Mouse (Mus musculus): Measurements from ENCODE around the gene Twf2. TPM values are rescaled to one million over a fixed set of nuclear protein-coding genes. Genes with fewer than 3 reads are reported as not detected.

The Twf2 gene
- polyA plus RNA-seq, 1 experiment from 2014 or later, result 25.6 TPM

DNA sequence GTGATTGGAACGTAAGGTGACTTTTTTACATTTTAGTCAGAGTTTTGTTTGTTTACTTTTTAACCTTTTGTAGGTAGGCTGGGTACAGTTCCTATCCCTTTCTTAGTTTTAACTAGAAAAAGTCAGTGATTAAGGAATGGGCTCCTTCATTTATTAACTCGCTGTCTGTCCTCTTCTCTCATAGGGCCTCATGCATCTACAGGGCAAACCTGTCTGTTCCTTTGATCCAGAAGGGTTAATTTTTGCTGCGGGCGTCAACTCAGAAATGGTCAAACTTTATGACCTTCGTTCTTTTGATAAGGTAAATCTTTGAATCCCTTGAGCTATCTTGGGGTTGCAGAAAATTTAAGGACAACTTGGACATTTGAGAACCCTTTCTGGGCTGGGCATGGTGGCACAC lies 18.9 kb upstream of the Twf2 start:
- Histone ChIP-seq H3K27ac (ENCODE audit: low read depth, low read length) (no peak overlapping the region; the same call in 1 of the 2 replicates), H3K9me3 (ENCODE audit: control insufficient read depth) (no peaks in the 10 kb centered on the region), H3K4me2 (replicated peaks; ENCODE audit: low read depth) (no peak overlapping the region), H3K4me3 (ENCODE audit: low read depth, low read length) (no peak overlapping the region), H3K36me3 (ENCODE audit: control insufficient read depth, insufficient read depth) (peaks cover 92% of the 10 kb centered on the region), H3K9ac (ENCODE audit: low read depth, low read length) (no peak overlapping the region), H3K4me1 (replicated peaks; ENCODE audit: control insufficient read depth, insufficient read depth, low read length) (no peaks in the 10 kb centered on the region), H3K27me3 (replicated peaks; ENCODE audit: control insufficient read depth, insufficient read depth, low read length) (no peaks in the 10 kb centered on the region)
- TF ChIP-seq CTCF (IDR thresholded peaks at IDR 0.05; ENCODE audit: low read depth), result no peak
- 58% methylated on average over 5 of the region's 5 CpGs for WGBS
- ATAC-seq, result no peak

- Histone ChIP-seq H3K9me3 (ENCODE audit: control insufficient read depth) (no peaks in the 10 kb centered on the region), H3K4me1 (replicated peaks; ENCODE audit: control insufficient read depth, insufficient read depth, low read length) (no peaks in the 10 kb centered on the region), H3K36me3 (ENCODE audit: control insufficient read depth, insufficient read depth) (peaks cover 55% of the 10 kb centered on the region), H3K4me2 (replicated peaks; ENCODE audit: low read depth) (no peak overlapping the region), H3K27me3 (replicated peaks; ENCODE audit: control insufficient read depth, insufficient read depth, low read length) (no peaks in the 10 kb centered on the region), H3K4me3 (ENCODE audit: low read depth, low read length) (no peak overlapping the region), H3K27ac (ENCODE audit: low read depth, low read length) (no peak overlapping the region), H3K9ac (ENCODE audit: low read depth, low read length) (no peak overlapping the region)
- WGBS, result 79% methylated on average over 1 of the region's 1 CpGs
- no peak for ATAC-seq
- TF ChIP-seq CTCF (IDR thresholded peaks at IDR 0.05; ENCODE audit: low read depth), result no peak
These were observed 11.6 kb upstream of the Twf2 start for GRCm38 (mm10) chr9:106191355-106191754.

DNA sequence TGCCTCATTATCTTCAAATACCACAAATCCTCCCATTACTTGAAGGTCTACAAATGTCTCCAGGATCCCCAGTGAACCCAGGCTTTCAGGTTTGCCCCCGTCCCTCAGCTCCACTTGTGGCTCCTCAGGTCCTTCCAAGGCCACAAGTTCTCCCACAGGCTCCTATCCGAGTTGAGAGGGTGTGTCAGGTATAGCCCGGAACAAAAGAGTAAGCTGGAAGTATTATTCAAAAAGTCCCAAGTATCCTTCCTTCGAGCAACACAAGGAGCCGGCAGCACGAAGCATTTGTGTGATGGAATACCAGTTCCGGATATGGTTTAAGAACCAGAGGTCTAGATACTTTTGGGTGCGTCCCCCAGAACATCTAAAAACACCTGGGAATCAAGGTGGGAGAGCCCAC lies 10.9 kb upstream of the Twf2 start:
- no peak overlapping the region for H3K4me2 ChIP-seq (replicated peaks; ENCODE audit: low read depth)
- H3K4me1 ChIP-seq (replicated peaks; ENCODE audit: control insufficient read depth, insufficient read depth, low read length), result no peaks in the 10 kb centered on the region
- no peaks in the 10 kb centered on the region for H3K9me3 ChIP-seq (ENCODE audit: control insufficient read depth)
- no peak overlapping the region for H3K9ac ChIP-seq (ENCODE audit: low read depth, low read length)
- no peak overlapping the region for H3K4me3 ChIP-seq (ENCODE audit: low read depth, low read length)
- H3K27ac ChIP-seq (ENCODE audit: low read depth, low read length), result no peak overlapping the region
- no peak for TF ChIP-seq CTCF (IDR thresholded peaks at IDR 0.05; ENCODE audit: low read depth)
- H3K36me3 ChIP-seq (ENCODE audit: control insufficient read depth, insufficient read depth), result peaks cover 49% of the 10 kb centered on the region
- 90% methylated on average over 8 of the region's 8 CpGs for WGBS
- ATAC-seq, result no peak
- H3K27me3 ChIP-seq (replicated peaks; ENCODE audit: control insufficient read depth, insufficient read depth, low read length), result no peaks in the 10 kb centered on the region

- Histone ChIP-seq H3K9ac (ENCODE audit: low read depth, low read length) (no peak overlapping the region), H3K4me1 (replicated peaks; ENCODE audit: control insufficient read depth, insufficient read depth, low read length) (no peaks in the 10 kb centered on the region), H3K4me2 (replicated peaks; ENCODE audit: low read depth) (no peak overlapping the region), H3K27ac (ENCODE audit: low read depth, low read length) (no peak overlapping the region), H3K36me3 (ENCODE audit: control insufficient read depth, insufficient read depth) (peaks cover 39% of the 10 kb centered on the region), H3K4me3 (ENCODE audit: low read depth, low read length) (no peak overlapping the region), H3K27me3 (replicated peaks; ENCODE audit: control insufficient read depth, insufficient read depth, low read length) (no peaks in the 10 kb centered on the region), H3K9me3 (ENCODE audit: control insufficient read depth) (no peaks in the 10 kb centered on the region)
- 100% methylated on average over 1 of the region's 1 CpGs for WGBS
- TF ChIP-seq CTCF (IDR thresholded peaks at IDR 0.05; ENCODE audit: low read depth), result no peak
- ATAC-seq, result no peak
These were observed 9.9 kb upstream of the Twf2 start for GRCm38 (mm10) chr9:106192998-106193397.

DNA sequence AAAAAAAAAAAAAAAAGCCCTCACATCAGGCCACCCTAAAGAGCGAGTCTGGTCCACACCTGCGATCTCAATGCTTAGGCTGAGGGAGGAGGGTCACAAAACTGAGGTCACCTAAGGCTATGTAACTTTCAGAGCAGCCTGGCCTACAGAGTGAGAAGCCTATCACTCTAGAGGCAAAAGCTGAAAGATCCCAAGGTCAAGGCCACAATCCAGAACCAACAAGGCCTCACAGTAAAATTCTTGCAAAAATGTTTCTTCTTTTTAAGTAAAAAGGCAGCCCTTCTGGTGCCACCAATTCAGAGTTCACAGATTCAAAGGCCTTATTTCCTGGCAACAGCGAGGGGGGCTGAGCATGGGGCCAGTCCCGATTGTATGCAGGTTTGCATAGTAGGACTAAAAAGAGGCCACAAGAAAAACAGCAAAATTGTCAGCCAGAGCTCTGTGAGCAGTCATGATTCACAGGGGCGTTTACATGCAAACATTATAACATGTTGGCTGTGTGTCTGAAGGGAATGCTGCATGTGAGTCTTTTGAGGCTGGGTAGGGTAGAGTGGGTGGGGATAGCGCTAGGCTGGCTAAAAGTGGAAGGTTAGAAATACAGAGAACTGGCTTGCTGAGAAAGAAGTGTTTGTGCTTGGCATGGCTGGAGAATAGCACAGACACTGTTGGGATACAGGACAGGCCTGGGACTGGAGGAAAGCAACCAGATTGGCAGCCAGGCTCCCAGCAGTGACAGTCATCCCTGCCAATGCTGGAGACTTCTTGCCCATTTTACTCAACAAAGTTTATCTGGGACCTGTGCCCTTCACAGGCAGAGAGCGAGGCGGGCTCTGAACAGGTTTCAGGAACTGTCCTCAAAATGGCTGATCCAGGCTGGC lies 8.7 kb upstream of the Twf2 start:
- WGBS, result 89% methylated on average over 8 of the region's 8 CpGs
- no peak overlapping the region for H3K27ac ChIP-seq (ENCODE audit: low read depth, low read length)
- no peaks in the 10 kb centered on the region for H3K9me3 ChIP-seq (ENCODE audit: control insufficient read depth)
- H3K27me3 ChIP-seq (replicated peaks; ENCODE audit: control insufficient read depth, insufficient read depth, low read length), result no peaks in the 10 kb centered on the region
- no peak for ATAC-seq
- no peak for TF ChIP-seq CTCF (IDR thresholded peaks at IDR 0.05; ENCODE audit: low read depth)
- H3K9ac ChIP-seq (ENCODE audit: low read depth, low read length), result no peak overlapping the region
- no peak overlapping the region for H3K4me3 ChIP-seq (ENCODE audit: low read depth, low read length)
- peaks cover 27% of the 10 kb centered on the region for H3K36me3 ChIP-seq (ENCODE audit: control insufficient read depth, insufficient read depth)
- H3K4me2 ChIP-seq (replicated peaks; ENCODE audit: low read depth), result no peak overlapping the region
- no peaks in the 10 kb centered on the region; the same call in 1 of the 2 replicates for H3K4me1 ChIP-seq (replicated peaks; ENCODE audit: control insufficient read depth, insufficient read depth, low read length)

DNA sequence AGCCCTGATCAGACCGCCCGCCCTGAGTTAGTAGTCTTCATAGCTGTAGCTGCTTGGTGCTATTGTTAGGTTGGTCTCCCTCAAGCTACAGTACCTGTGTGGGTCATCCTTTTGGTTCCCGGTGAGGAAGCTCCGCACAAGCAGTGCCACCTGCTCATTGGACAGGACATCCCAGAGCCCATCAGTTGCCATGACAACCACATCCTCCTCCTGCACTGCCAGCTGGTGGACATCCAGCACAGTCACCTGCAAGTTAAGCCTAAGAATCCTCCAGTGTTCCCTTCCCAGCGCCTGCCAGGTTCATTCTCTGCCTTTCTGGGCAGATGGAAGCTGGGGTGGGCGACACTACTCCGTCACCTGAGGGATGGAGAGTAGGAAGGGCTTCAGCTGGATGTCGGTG lies 7.2 kb upstream of the Twf2 start:
- Histone ChIP-seq H3K27ac (ENCODE audit: low read depth, low read length) (no peak overlapping the region), H3K9ac (ENCODE audit: low read depth, low read length) (no peak overlapping the region), H3K4me2 (replicated peaks; ENCODE audit: low read depth) (no peak overlapping the region), H3K4me3 (ENCODE audit: low read depth, low read length) (no peak overlapping the region), H3K9me3 (ENCODE audit: control insufficient read depth) (no peaks in the 10 kb centered on the region), H3K27me3 (replicated peaks; ENCODE audit: control insufficient read depth, insufficient read depth, low read length) (no peaks in the 10 kb centered on the region), H3K36me3 (ENCODE audit: control insufficient read depth, insufficient read depth) (peaks cover 13% of the 10 kb centered on the region), H3K4me1 (replicated peaks; ENCODE audit: control insufficient read depth, insufficient read depth, low read length) (peaks cover 4% of the 10 kb centered on the region; the same call in 1 of the 2 replicates)
- no peak for TF ChIP-seq CTCF (IDR thresholded peaks at IDR 0.05; ENCODE audit: low read depth)
- no peak for ATAC-seq
- WGBS, result 84% methylated on average over 8 of the region's 8 CpGs

Data from intestine, postnatal 0 days (tissue).